12 mouse cellular contexts compared by ENCODE assay signal in genomic region chr3:95293537-95293936, GRCm38 (mm10). TPM values are rescaled to one million over a fixed set of nuclear protein-coding genes. Genes with fewer than 3 reads are reported as not detected.
DNase-seq lines count a peak whose midpoint lies in the region; ATAC-seq and TF ChIP-seq lines count a peak whose summit lies in the region.
"Had no signal": no experiment of that assay in that cellular context is flagged by ENCODE, and none has a peak within 500 bp of the region (broad histone marks: within the 10 kb centered on the region; RNA-seq: fewer than 3 reads in every experiment).

No protein-coding gene starts in this region.

- no peak for TF ChIP-seq CTCF in spleen, adult 2 months (IDR thresholded peaks at IDR 0.05; ENCODE audit: extremely low read depth, insufficient read depth, insufficient read length, insufficient replicate concordance)

- no peaks in the 10 kb centered on the region for H3K9me3 ChIP-seq in liver, embryonic 15.5 days (replicated peaks)
- H3K9me3 ChIP-seq: heart, embryonic 15.5 days; midbrain, embryonic 10.5 days had no signal

- WGBS in spleen, adult 2 months: 18% methylated on average over 11 of the region's 11 CpGs
- WGBS in liver, embryonic 15.5 days (ENCODE audit: insufficient replicate concordance): 25% methylated on average over 11 of the region's 11 CpGs

- no peak for DNase-seq in spleen, adult 2 months (ENCODE audit: low read depth in 1 of 2, low spot score in 2 of 2)
- DNase-seq in spleen, postnatal 10 days (ENCODE audit: low spot score in 2 of 2): no peak
- DNase-seq in yolk sac, embryonic 10.5 days (ENCODE audit: low spot score): peak; percentile 45
- DNase-seq in urinary bladder, postnatal 14 days (ENCODE audit: low spot score): no peak
- no peak for DNase-seq in layer of hippocampus, adult 18-20 months (ENCODE audit: low spot score in 2 of 2)
- no peak for DNase-seq in left cerebral cortex, postnatal 14 days (ENCODE audit: low spot score in 2 of 2)
- DNase-seq: right cerebral cortex, adult 18-20 months had no signal

- no peaks in the 10 kb centered on the region for H3K27me3 ChIP-seq in spleen, adult 2 months (ENCODE audit: control insufficient read depth, insufficient read depth, low read length)
- H3K27me3 ChIP-seq in liver, embryonic 15.5 days: no peaks in the 10 kb centered on the region
- H3K27me3 ChIP-seq: heart, embryonic 15.5 days had no signal

- H3K4me2 ChIP-seq in liver, embryonic 15.5 days: no peak overlapping the region; the same call in 1 of the 2 replicates
- H3K4me2 ChIP-seq: heart, embryonic 15.5 days had no signal

- H3K9ac ChIP-seq in liver, embryonic 15.5 days: no peak overlapping the region
- H3K9ac ChIP-seq: heart, embryonic 15.5 days had no signal

- TF ChIP-seq POLR2A in spleen, adult 2 months (IDR thresholded peaks at IDR 0.05; ENCODE audit: low read depth, low read length): no peak

- no peak overlapping the region for H3K4me3 ChIP-seq in spleen, adult 2 months (ENCODE audit: extremely low read depth, insufficient read depth, insufficient read length)
- no peak overlapping the region for H3K4me3 ChIP-seq in liver, embryonic 15.5 days (replicated peaks)
- H3K4me3 ChIP-seq: heart, embryonic 15.5 days; midbrain, embryonic 10.5 days had no signal

- peak; percentile 92 for ATAC-seq in common myeloid progenitor, adult 5-6 weeks (replicated peaks; ENCODE audit: low read depth, poor library complexity, severe bottlenecking)
- ATAC-seq in liver, embryonic 15.5 days (ENCODE audit: insufficient read depth): peak; percentile 15; the same call in 1 of the 2 replicates
- ATAC-seq: forebrain, embryonic 16.5 days had no signal

- H3K4me1 ChIP-seq in spleen, adult 2 months (ENCODE audit: control insufficient read depth, insufficient read depth, insufficient read length): no peaks in the 10 kb centered on the region; the same call in 1 of the 2 replicates
- peaks cover 57% of the 10 kb centered on the region for H3K4me1 ChIP-seq in liver, embryonic 15.5 days (replicated peaks)

- intact Hi-C loops in left cerebral cortex, postnatal 14 days (cut with DNase I): no loop called here

- H3K36me3 ChIP-seq in spleen, adult 2 months (ENCODE audit: control insufficient read depth, insufficient read depth, low read length): peaks cover 20% of the 10 kb centered on the region
- H3K36me3 ChIP-seq in liver, embryonic 15.5 days (replicated peaks): peaks cover 77% of the 10 kb centered on the region

- H3K27ac ChIP-seq in spleen, adult 2 months (ENCODE audit: insufficient read depth, low read length): peak overlapping the region; percentile 28; the same call in 1 of the 2 replicates
- peak overlapping the region; percentile 58 for H3K27ac ChIP-seq in liver, embryonic 15.5 days (replicated peaks)
- H3K27ac ChIP-seq: heart, embryonic 15.5 days; midbrain, embryonic 10.5 days had no signal

RNA-seq across cellular contexts. Expression of gene Prune1, which starts 11.7 kb away (rescaled TPM):
- 7.7 and 8.9 TPM in 2 replicates for polyA plus RNA-seq in spleen, adult 2 months (2012; rRNA removed)
- 8.4 and 10.3 TPM in 2 replicates for total RNA-seq in common myeloid progenitor, adult 5-6 weeks (2017)
- polyA plus RNA-seq in liver, embryonic 15.5 days (2015; fragmentation: Nextera tagmentation; extraction: Ambion mirVana): 9.0 and 9.5 TPM in 2 replicates
- total RNA-seq in layer of hippocampus, adult 18-20 months (2021): 10 to 100 TPM; 21.0 to 21.1 TPM
- total RNA-seq in left cerebral cortex, postnatal 14 days (2021): 10 to 100 TPM; 31.7 to 32.3 TPM

RNA-seq across cellular contexts. Expression of gene Mindy1, which starts 12.4 kb away (rescaled TPM):
- polyA plus RNA-seq in spleen, adult 2 months (2012; rRNA removed): 44.8 and 51.0 TPM in 2 replicates
- 26.2 and 31.4 TPM in 2 replicates for total RNA-seq in common myeloid progenitor, adult 5-6 weeks (2017)
- polyA plus RNA-seq in liver, embryonic 15.5 days (2015; fragmentation: Nextera tagmentation; extraction: Ambion mirVana): 18.8 and 20.9 TPM in 2 replicates
- 10 to 100 TPM; 19.2 to 21.0 TPM for total RNA-seq in layer of hippocampus, adult 18-20 months (2021)
- 10 to 100 TPM; 23.5 to 25.5 TPM for total RNA-seq in left cerebral cortex, postnatal 14 days (2021)

RNA-seq across cellular contexts. Expression of gene Anxa9, which starts 13.4 kb away (rescaled TPM):
- 2.6 and 2.7 TPM in 2 replicates for polyA plus RNA-seq in spleen, adult 2 months (2012; rRNA removed)
- 5.9 and 12.1 TPM in 2 replicates for total RNA-seq in common myeloid progenitor, adult 5-6 weeks (2017)
- polyA plus RNA-seq in liver, embryonic 15.5 days (2015; fragmentation: Nextera tagmentation; extraction: Ambion mirVana): 2.1 and 2.8 TPM in 2 replicates
- total RNA-seq in layer of hippocampus, adult 18-20 months (2021): under 1 TPM; 0.59 to 0.63 TPM
- under 1 TPM; 0.64 to 0.89 TPM for total RNA-seq in left cerebral cortex, postnatal 14 days (2021)

RNA-seq across cellular contexts. Expression of gene Cers2, which starts 21.1 kb away (rescaled TPM):
- 95.7 and 101 TPM in 2 replicates for polyA plus RNA-seq in spleen, adult 2 months (2012; rRNA removed)
- 94.9 and 102 TPM in 2 replicates for total RNA-seq in common myeloid progenitor, adult 5-6 weeks (2017)
- polyA plus RNA-seq in liver, embryonic 15.5 days (2015; fragmentation: Nextera tagmentation; extraction: Ambion mirVana): 110 and 114 TPM in 2 replicates
- total RNA-seq in layer of hippocampus, adult 18-20 months (2021): 10 to 100 TPM; 54.2 to 54.5 TPM
- 10 to 100 TPM; 39.1 to 46.8 TPM for total RNA-seq in left cerebral cortex, postnatal 14 days (2021)

RNA-seq across cellular contexts. Expression of gene Bnipl, which starts 42.5 kb away (rescaled TPM):
- 0.07 TPM in 1 of 2 replicates, not detected in the other for polyA plus RNA-seq in spleen, adult 2 months (2012; rRNA removed)
- total RNA-seq in common myeloid progenitor, adult 5-6 weeks (2017): not detected in 2 replicates
- polyA plus RNA-seq in liver, embryonic 15.5 days (2015; fragmentation: Nextera tagmentation; extraction: Ambion mirVana): not detected in 2 replicates
- total RNA-seq in layer of hippocampus, adult 18-20 months (2021): under 1 TPM in 1 of 2 experiments, not detected in 1; 0.37 TPM
- total RNA-seq in left cerebral cortex, postnatal 14 days (2021): under 1 TPM in 1 of 2 experiments, not detected in 1; 0.33 TPM
